ENCODE assay signal across 30 mouse cellular contexts in the genomic region with DNA sequence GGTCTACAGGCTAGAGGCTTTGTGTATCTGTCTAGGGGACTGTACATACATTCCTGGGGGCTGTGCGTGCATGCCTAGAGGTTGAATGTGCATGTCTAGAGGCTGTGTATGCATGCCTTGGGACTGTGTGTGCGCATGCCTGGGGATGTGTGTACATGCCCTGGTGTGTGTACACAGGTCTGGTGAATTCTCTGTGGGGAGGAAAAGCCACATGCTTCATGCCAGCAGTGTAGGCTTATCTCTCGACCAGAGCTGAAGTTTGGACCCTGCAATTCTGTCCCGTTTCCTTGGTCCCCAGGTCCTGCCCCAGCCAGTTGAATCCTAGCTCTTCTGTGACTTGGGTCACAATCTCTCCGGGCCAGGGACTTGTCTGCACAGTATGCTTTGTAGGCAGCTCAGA. TPM values are rescaled to one million over a fixed set of nuclear protein-coding genes. Genes with fewer than 3 reads are reported as not detected.
A peak's percentile ranks its signal among the peaks of the same experiment; 100 is the strongest.
DNase-seq lines count a peak whose midpoint lies in the region; ATAC-seq and TF ChIP-seq lines count a peak whose summit lies in the region.
"Had no signal": no experiment of that assay in that cellular context is flagged by ENCODE, and none has a peak within 500 bp of the region (broad histone marks: within the 10 kb centered on the region; RNA-seq: fewer than 3 reads in every experiment).

No protein-coding gene starts in this region.

- H3K27me3 ChIP-seq in heart, postnatal 0 days (ENCODE audit: control insufficient read depth, insufficient read depth, low read length): no peaks in the 10 kb centered on the region
- no peaks in the 10 kb centered on the region for H3K27me3 ChIP-seq in lung, embryonic 16.5 days (ENCODE audit: control insufficient read depth, insufficient read depth, low read depth, low read length)
- H3K27me3 ChIP-seq in intestine, postnatal 0 days (replicated peaks; ENCODE audit: control insufficient read depth, insufficient read depth, low read length): no peaks in the 10 kb centered on the region
- no peaks in the 10 kb centered on the region for H3K27me3 ChIP-seq in stomach, embryonic 15.5 days (replicated peaks)
- H3K27me3 ChIP-seq: forebrain, embryonic 15.5 days; hindbrain, embryonic 12.5 days; limb, embryonic 13.5 days had no signal

- WGBS in heart, postnatal 0 days: 65% methylated on average over 5 of the region's 5 CpGs
- WGBS in lung, embryonic 16.5 days: 49% methylated on average over 5 of the region's 5 CpGs
- WGBS in intestine, postnatal 0 days: 32% methylated on average over 5 of the region's 5 CpGs
- 54% methylated on average over 5 of the region's 5 CpGs for WGBS in stomach, embryonic 15.5 days

- H3K4me3 ChIP-seq in heart, postnatal 0 days (ENCODE audit: low read depth, low read length): no peak overlapping the region
- H3K4me3 ChIP-seq in lung, embryonic 16.5 days (ENCODE audit: low read length): no peak overlapping the region
- no peak overlapping the region for H3K4me3 ChIP-seq in intestine, postnatal 0 days (ENCODE audit: low read depth, low read length)
- no peak overlapping the region for H3K4me3 ChIP-seq in stomach, embryonic 15.5 days (replicated peaks)
- H3K4me3 ChIP-seq: embryonic facial prominence, embryonic 10.5 days; forebrain, embryonic 15.5 days; hindbrain, embryonic 12.5 days; limb, embryonic 13.5 days; midbrain, embryonic 13.5 days had no signal

- no peak for TF ChIP-seq EP300 in heart, postnatal 0 days (IDR thresholded peaks at IDR 0.05; ENCODE audit: low read depth)

- no peak for TF ChIP-seq CTCF in heart, postnatal 0 days (IDR thresholded peaks at IDR 0.05; ENCODE audit: low read depth)
- TF ChIP-seq CTCF in intestine, postnatal 0 days (IDR thresholded peaks at IDR 0.05; ENCODE audit: low read depth): no peak

- ATAC-seq in heart, postnatal 0 days (ENCODE audit: insufficient read depth, low read depth): peak; percentile 19; the same call in 1 of the 2 replicates
- ATAC-seq in lung, embryonic 16.5 days (ENCODE audit: low read depth): no peak
- ATAC-seq in intestine, postnatal 0 days: peak; percentile 76
- no peak; the same call in 1 of the 2 replicates for ATAC-seq in stomach, embryonic 15.5 days (ENCODE audit: insufficient read depth, low FRiP score, low read depth)
- ATAC-seq: activated CD4-positive, CD25-positive, alpha-beta regulatory T cell, adult 4 months; forebrain, embryonic 15.5 days; midbrain, embryonic 13.5 days had no signal

- no peak for DNase-seq in heart, postnatal 0 days (ENCODE audit: low spot score)
- no peak for DNase-seq in heart, adult 9 months (ENCODE audit: low spot score in 2 of 2)
- DNase-seq in lung, adult 18-20 months: no peak
- DNase-seq in adrenal gland, adult 18-20 months (ENCODE audit: low spot score in 2 of 2): no peak
- DNase-seq in spleen, adult 18-20 months: no peak
- DNase-seq: adrenal gland, postnatal 36 days; cerebellum, adult 9-11 months; gastrocnemius, postnatal 14 days; kidney, adult 2 months; layer of hippocampus, adult 9-11 months; thymus, adult 2 months had no signal

- 0 out of 2 replicates have a peak, but pooled peaks cover 6% of the 10 kb centered on the region for H3K4me1 ChIP-seq in heart, postnatal 0 days (ENCODE audit: control insufficient read depth, insufficient read depth)
- H3K4me1 ChIP-seq in lung, embryonic 16.5 days (replicated peaks; ENCODE audit: control insufficient read depth, insufficient read depth, low read length): peaks cover 33% of the 10 kb centered on the region
- H3K4me1 ChIP-seq in intestine, postnatal 0 days (replicated peaks; ENCODE audit: control insufficient read depth, insufficient read depth, low read length): peaks cover 10% of the 10 kb centered on the region; the same call in 1 of the 2 replicates
- peaks cover 14% of the 10 kb centered on the region; the same call in 1 of the 2 replicates for H3K4me1 ChIP-seq in stomach, embryonic 15.5 days
- H3K4me1 ChIP-seq: forebrain, embryonic 15.5 days; midbrain, embryonic 13.5 days had no signal

- no peak overlapping the region for H3K4me2 ChIP-seq in heart, postnatal 0 days (ENCODE audit: low read depth, low read length)
- H3K4me2 ChIP-seq in lung, embryonic 16.5 days (ENCODE audit: low read depth, low read length): no peak overlapping the region
- H3K4me2 ChIP-seq in intestine, postnatal 0 days (replicated peaks; ENCODE audit: low read depth): 0 out of 2 replicates have a peak overlapping the region, but pooled peaks have one; percentile 17
- H3K4me2 ChIP-seq in stomach, embryonic 15.5 days: no peak overlapping the region
- H3K4me2 ChIP-seq: forebrain, embryonic 15.5 days; hindbrain, embryonic 12.5 days; limb, embryonic 13.5 days; midbrain, embryonic 13.5 days had no signal

- H3K9ac ChIP-seq in heart, postnatal 0 days (replicated peaks; ENCODE audit: low read depth, low read length): no peak overlapping the region
- peak overlapping the region; percentile 2; the same call in 1 of the 2 replicates for H3K9ac ChIP-seq in lung, embryonic 16.5 days (ENCODE audit: low read length)
- no peak overlapping the region for H3K9ac ChIP-seq in intestine, postnatal 0 days (ENCODE audit: low read depth, low read length)
- no peak overlapping the region for H3K9ac ChIP-seq in stomach, embryonic 15.5 days
- H3K9ac ChIP-seq: forebrain, embryonic 15.5 days; hindbrain, embryonic 12.5 days; limb, embryonic 13.5 days; midbrain, embryonic 13.5 days had no signal

- no peak overlapping the region for H3K27ac ChIP-seq in heart, postnatal 0 days (ENCODE audit: low read depth)
- H3K27ac ChIP-seq in lung, embryonic 16.5 days (ENCODE audit: low read length): peak overlapping the region; percentile 51
- H3K27ac ChIP-seq in intestine, postnatal 0 days (ENCODE audit: low read depth, low read length): no peak overlapping the region
- peak overlapping the region; percentile 38; the same call in 1 of the 2 replicates for H3K27ac ChIP-seq in stomach, embryonic 15.5 days
- H3K27ac ChIP-seq: forebrain, embryonic 15.5 days; hindbrain, embryonic 12.5 days; kidney, postnatal 0 days; limb, embryonic 13.5 days; midbrain, embryonic 13.5 days had no signal

- no peaks in the 10 kb centered on the region for H3K9me3 ChIP-seq in heart, postnatal 0 days (replicated peaks; ENCODE audit: control insufficient read depth, low read length)
- H3K9me3 ChIP-seq in lung, embryonic 16.5 days (ENCODE audit: control insufficient read depth, low read length): no peaks in the 10 kb centered on the region
- no peaks in the 10 kb centered on the region for H3K9me3 ChIP-seq in intestine, postnatal 0 days (ENCODE audit: control insufficient read depth)
- H3K9me3 ChIP-seq in stomach, embryonic 15.5 days: no peaks in the 10 kb centered on the region
- H3K9me3 ChIP-seq: embryonic facial prominence, embryonic 10.5 days; forebrain, embryonic 15.5 days; hindbrain, embryonic 12.5 days; limb, embryonic 13.5 days; midbrain, embryonic 13.5 days had no signal

- no peaks in the 10 kb centered on the region for H3K36me3 ChIP-seq in heart, postnatal 0 days (replicated peaks; ENCODE audit: control insufficient read depth, insufficient read depth, low read length)
- H3K36me3 ChIP-seq in lung, embryonic 16.5 days (ENCODE audit: control insufficient read depth, insufficient read depth, low read length): no peaks in the 10 kb centered on the region
- H3K36me3 ChIP-seq in intestine, postnatal 0 days (ENCODE audit: control insufficient read depth, insufficient read depth): no peaks in the 10 kb centered on the region
- no peaks in the 10 kb centered on the region for H3K36me3 ChIP-seq in stomach, embryonic 15.5 days
- H3K36me3 ChIP-seq: embryonic facial prominence, embryonic 10.5 days; forebrain, embryonic 15.5 days; hindbrain, embryonic 12.5 days; limb, embryonic 13.5 days; midbrain, embryonic 13.5 days had no signal

RNA-seq across cellular contexts. Expression of a gene that starts 1.9 kb away (rescaled TPM):
- not detected in 2 replicates for total RNA-seq in heart, postnatal 0 days (2014; rRNA removed; ENCODE audit: low replicate concordance)
- not detected in 2 replicates for polyA plus RNA-seq in heart, postnatal 0 days (2015; fragmentation: Nextera tagmentation; extraction: Ambion mirVana)
- 2.7 and 2.8 TPM in 2 replicates for polyA plus RNA-seq in lung, embryonic 16.5 days (2015; fragmentation: Nextera tagmentation; extraction: Ambion mirVana)
- 0.18 and 0.25 TPM in 2 replicates for polyA plus RNA-seq in intestine, postnatal 0 days (2015; fragmentation: Nextera tagmentation; extraction: Ambion mirVana)
- 3.1 and 3.4 TPM in 2 replicates for polyA plus RNA-seq in stomach, embryonic 15.5 days (2015; fragmentation: Nextera tagmentation; extraction: Ambion mirVana)
- total RNA-seq in adrenal gland, adult 18-20 months (2021): not detected
- total RNA-seq: adrenal gland, postnatal 36 days; common myeloid progenitor, adult 5-6 weeks; gastrocnemius, postnatal 14 days; heart, adult 18-20 months; heart, postnatal 25 days; left cerebral cortex, adult 18-20 months; left cerebral cortex, postnatal 25 days; megakaryocyte, adult 5-6 weeks had no signal
- polyA plus RNA-seq: activated CD4-positive, CD25-positive, alpha-beta regulatory T cell, adult 4 months; C2C12; forebrain, embryonic 15.5 days; midbrain, embryonic 13.5 days; neural tube, embryonic 11.5 days; spleen, adult 2 months had no signal

RNA-seq across cellular contexts. Expression of a gene that starts 18.3 kb away (rescaled TPM):
- total RNA-seq in heart, postnatal 0 days (2014; rRNA removed; ENCODE audit: low replicate concordance): 14.6 and 15.3 TPM in 2 replicates
- 6.2 and 6.5 TPM in 2 replicates for polyA plus RNA-seq in heart, postnatal 0 days (2015; fragmentation: Nextera tagmentation; extraction: Ambion mirVana)
- 6.3 and 8.4 TPM in 2 replicates for polyA plus RNA-seq in lung, embryonic 16.5 days (2015; fragmentation: Nextera tagmentation; extraction: Ambion mirVana)
- 8.2 and 8.4 TPM in 2 replicates for polyA plus RNA-seq in intestine, postnatal 0 days (2015; fragmentation: Nextera tagmentation; extraction: Ambion mirVana)
- polyA plus RNA-seq in stomach, embryonic 15.5 days (2015; fragmentation: Nextera tagmentation; extraction: Ambion mirVana): 14.5 and 15.2 TPM in 2 replicates
- total RNA-seq in adrenal gland, adult 18-20 months (2021): 10 to 100 TPM; 12.1 to 15.6 TPM

RNA-seq across cellular contexts. Expression of a gene that starts 34.4 kb away (rescaled TPM):
- total RNA-seq in heart, postnatal 0 days (2014; rRNA removed; ENCODE audit: low replicate concordance): 706 and 957 TPM in 2 replicates
- polyA plus RNA-seq in heart, postnatal 0 days (2015; fragmentation: Nextera tagmentation; extraction: Ambion mirVana): 356 and 378 TPM in 2 replicates
- 455 and 526 TPM in 2 replicates for polyA plus RNA-seq in lung, embryonic 16.5 days (2015; fragmentation: Nextera tagmentation; extraction: Ambion mirVana)
- 442 and 454 TPM in 2 replicates for polyA plus RNA-seq in intestine, postnatal 0 days (2015; fragmentation: Nextera tagmentation; extraction: Ambion mirVana)
- polyA plus RNA-seq in stomach, embryonic 15.5 days (2015; fragmentation: Nextera tagmentation; extraction: Ambion mirVana): 516 and 531 TPM in 2 replicates
- 100 to 1,000 TPM; 777 to 810 TPM for total RNA-seq in adrenal gland, adult 18-20 months (2021)

RNA-seq across cellular contexts. Expression of a gene that starts 42.9 kb away (rescaled TPM):
- 2.7 and 5.7 TPM in 2 replicates for total RNA-seq in heart, postnatal 0 days (2014; rRNA removed; ENCODE audit: low replicate concordance)
- polyA plus RNA-seq in heart, postnatal 0 days (2015; fragmentation: Nextera tagmentation; extraction: Ambion mirVana): 1.2 and 1.8 TPM in 2 replicates
- polyA plus RNA-seq in lung, embryonic 16.5 days (2015; fragmentation: Nextera tagmentation; extraction: Ambion mirVana): 23.2 and 25.3 TPM in 2 replicates
- 20.9 and 23.9 TPM in 2 replicates for polyA plus RNA-seq in intestine, postnatal 0 days (2015; fragmentation: Nextera tagmentation; extraction: Ambion mirVana)
- 5.5 and 6.0 TPM in 2 replicates for polyA plus RNA-seq in stomach, embryonic 15.5 days (2015; fragmentation: Nextera tagmentation; extraction: Ambion mirVana)
- total RNA-seq in adrenal gland, adult 18-20 months (2021): under 1 TPM in 1 of 2 experiments, not detected in 1; 0.16 TPM
- total RNA-seq: common myeloid progenitor, adult 5-6 weeks; gastrocnemius, postnatal 14 days; left cerebral cortex, adult 18-20 months; left cerebral cortex, postnatal 25 days; megakaryocyte, adult 5-6 weeks had no signal
- polyA plus RNA-seq: activated CD4-positive, CD25-positive, alpha-beta regulatory T cell, adult 4 months; C2C12; forebrain, embryonic 15.5 days; midbrain, embryonic 13.5 days had no signal

Comparison
In these comparisons a context has a peak if more than half of its experiments do, and no peak if none do; other contexts are left out.
1. ATAC-seq: peak in heart, postnatal 0 days (single experiment) and intestine, postnatal 0 days (single experiment); none in lung, embryonic 16.5 days (single experiment) and stomach, embryonic 15.5 days (single experiment).
2. H3K27ac ChIP-seq: peak in lung, embryonic 16.5 days (single experiment) and stomach, embryonic 15.5 days (single experiment); none in heart, postnatal 0 days (single experiment) and intestine, postnatal 0 days (single experiment).